Mouse (Mus musculus) forebrain, embryonic 15.5 days (tissue): ENCODE measurements around the gene Enox1. TPM values are rescaled to one million over a fixed set of nuclear protein-coding genes. Genes with fewer than 3 reads are reported as not detected.
A peak's percentile ranks its signal among the peaks of the same experiment; 100 is the strongest.

Source experiments
- ATAC-seq: fragments of 200-750 bp; cut with Nextera tagmentation; replicated peaks from 2 replicates; pipeline ENCODE4 v1.8.0; 2017; ENCODE audit warnings: mild to moderate bottlenecking, moderate TSS enrichment, moderate library complexity
- H3K27ac ChIP-seq: fragments of 300-500 bp; sonication (generic); replicated peaks from 2 replicates; pipeline ENCODE4 v1.5.1; 2015; ENCODE audit warnings: mild to moderate bottlenecking, inconsistent platforms
- H3K27me3 ChIP-seq: fragments of 300-500 bp; sonication (generic); 2 replicates; pipeline ENCODE4 v1.6.1; 2015; ENCODE audit warnings: inconsistent platforms
- H3K36me3 ChIP-seq: fragments of 300-500 bp; sonication (generic); 2 replicates; pipeline ENCODE4 v1.6.1; 2015; ENCODE audit warnings: mild to moderate bottlenecking, inconsistent platforms
- H3K4me1 ChIP-seq: fragments of 300-500 bp; sonication (generic); 2 replicates; pipeline ENCODE4 v1.6.1; 2015; ENCODE audit warnings: inconsistent platforms
- H3K4me2 ChIP-seq: fragments of 300-500 bp; sonication (generic); replicated peaks from 2 replicates; pipeline ENCODE4 v1.6.1; 2015; ENCODE audit warnings: mild to moderate bottlenecking, inconsistent platforms
- H3K4me3 ChIP-seq: fragments of 300-500 bp; sonication (generic); 2 replicates; pipeline ENCODE4 v1.5.1; 2015; ENCODE audit warnings: mild to moderate bottlenecking, inconsistent platforms
- H3K9ac ChIP-seq: fragments of 300-500 bp; sonication (generic); replicated peaks from 2 replicates; pipeline ENCODE4 v1.6.1; 2015; ENCODE audit warnings: mild to moderate bottlenecking, inconsistent platforms
- H3K9me3 ChIP-seq: fragments of 300-500 bp; sonication (generic); 2 replicates; pipeline ENCODE4 v1.6.1; 2016; ENCODE audit warnings: inconsistent platforms
- WGBS: fragments of 180-500 bp; shearing (Covaris S2); methylation state at CpG from one replicate; pipeline ENCODE4 v1.1.7; 2015; ENCODE audit warnings: mixed read lengths; 5-methylcytosine and 5-hydroxymethylcytosine counted together
- polyA plus RNA-seq: library from polyadenylated mRNA; unstranded; fragments of >200 nt; fragmentation: Nextera tagmentation; extraction: Ambion mirVana; gene quantifications from 2 replicates; pipeline ENCODE4 v1.2.1, GENCODE M21; 2015

Enox1 gene
- polyA plus RNA-seq, 1 experiment from 2014 or later: 67.5 TPM

DNA sequence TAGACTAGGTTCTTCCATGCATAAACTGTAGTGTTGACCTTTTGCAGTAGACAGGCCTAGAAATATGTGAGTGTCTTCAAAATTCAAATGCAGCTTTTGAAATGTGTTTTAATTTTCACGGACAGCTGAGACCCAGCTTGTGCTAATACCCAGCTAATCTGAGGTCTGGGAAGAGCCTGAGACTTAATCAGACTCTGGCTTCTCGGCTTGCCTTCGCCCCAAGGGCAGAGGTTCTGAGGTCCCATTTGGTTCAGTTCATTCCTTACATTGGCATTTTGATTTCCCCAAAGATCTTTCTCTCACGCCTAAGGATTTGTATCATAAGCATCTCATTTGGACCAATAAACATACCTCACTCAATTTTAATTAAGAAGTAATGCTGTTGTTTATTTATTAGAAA, 321.1 kb downstream of the Enox1 start:
- H3K36me3 ChIP-seq: no peaks in the 10 kb centered on the region
- 88% methylated on average over 4 of the region's 4 CpGs for WGBS
- no peak overlapping the region for H3K9ac ChIP-seq
- H3K27ac ChIP-seq: no peak overlapping the region
- H3K4me1 ChIP-seq: peaks cover 2% of the 10 kb centered on the region
- H3K4me2 ChIP-seq: no peak overlapping the region
- H3K27me3 ChIP-seq: no peaks in the 10 kb centered on the region
- no peak for ATAC-seq
- no peak overlapping the region for H3K4me3 ChIP-seq
- no peaks in the 10 kb centered on the region for H3K9me3 ChIP-seq

DNA sequence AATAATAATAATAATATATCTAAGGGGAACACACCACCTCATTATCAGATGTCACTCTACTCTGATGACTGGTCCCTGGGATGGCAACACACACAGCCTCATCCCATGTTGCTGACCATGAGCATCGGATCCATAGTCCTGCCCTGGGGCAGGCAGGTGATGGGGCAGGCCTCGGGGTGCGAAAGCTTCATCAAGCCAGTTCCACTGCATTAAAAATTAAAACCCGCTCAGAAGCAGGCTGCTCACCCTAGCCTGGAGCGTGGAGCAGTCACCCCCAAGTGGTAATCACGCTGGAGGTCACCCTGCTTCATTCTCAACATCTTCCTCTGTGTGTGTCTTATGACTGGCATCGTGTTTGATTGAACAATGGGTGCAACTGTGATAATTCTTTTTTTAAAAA, 321.6 kb downstream of the Enox1 start:
- Histone ChIP-seq H3K27me3 (no peaks in the 10 kb centered on the region), H3K36me3 (no peaks in the 10 kb centered on the region), H3K9me3 (no peaks in the 10 kb centered on the region), H3K4me2 (no peak overlapping the region), H3K9ac (no peak overlapping the region), H3K4me1 (peaks cover 2% of the 10 kb centered on the region), H3K4me3 (no peak overlapping the region), H3K27ac (peak overlapping the region; percentile 60)
- WGBS: 79% methylated on average over 7 of the region's 7 CpGs
- ATAC-seq: peak; percentile 29; the same call in 1 of the 2 replicates

DNA sequence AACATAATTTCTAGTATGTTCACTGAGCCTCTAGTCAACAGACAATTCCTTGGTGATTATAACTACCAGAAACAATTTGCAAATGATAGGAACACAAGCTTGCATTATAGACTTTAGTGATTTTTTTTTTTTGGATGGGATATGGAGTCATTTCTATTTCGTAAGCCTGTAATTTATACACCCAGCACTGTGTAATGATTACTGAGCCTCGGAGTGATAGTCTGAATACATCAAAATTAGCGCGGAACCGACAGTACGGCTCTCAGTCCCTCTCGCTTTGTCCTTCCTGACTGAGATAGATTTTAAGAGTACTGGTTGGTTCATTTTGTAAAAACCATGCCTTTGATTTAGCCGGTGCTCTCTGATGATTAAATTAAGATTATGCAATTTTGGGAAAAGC, 322.1 kb downstream of the Enox1 start:
- Histone ChIP-seq H3K27ac (0 out of 2 replicates have a peak overlapping the region, but pooled peaks have one; percentile 21), H3K4me1 (peaks cover 2% of the 10 kb centered on the region), H3K9ac (no peak overlapping the region), H3K4me2 (no peak overlapping the region), H3K4me3 (no peak overlapping the region), H3K27me3 (no peaks in the 10 kb centered on the region), H3K9me3 (no peaks in the 10 kb centered on the region), H3K36me3 (no peaks in the 10 kb centered on the region)
- ATAC-seq: peak; percentile 53; the same call in 1 of the 2 replicates
- 68% methylated on average over 8 of the region's 8 CpGs for WGBS

DNA sequence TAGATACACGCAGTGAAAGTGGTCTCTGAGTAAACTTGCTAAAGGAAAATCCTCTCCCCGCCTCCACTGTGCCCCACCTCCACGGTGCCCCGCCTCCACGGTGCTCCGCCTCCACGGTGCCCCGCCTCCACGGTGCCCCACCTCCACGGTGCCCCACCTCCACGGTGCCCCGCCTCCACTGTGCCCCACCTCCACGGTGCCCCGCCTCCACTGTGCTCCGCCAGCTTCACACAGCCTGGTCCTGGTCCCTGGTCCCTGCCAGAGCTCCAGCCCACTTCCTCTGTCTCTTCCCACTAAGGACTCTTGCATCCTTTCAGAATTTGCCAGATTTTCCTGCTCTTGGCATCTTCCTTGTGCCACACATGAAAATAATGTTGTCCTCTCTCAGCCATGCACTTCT, 326.5 kb downstream of the Enox1 start:
- H3K27ac ChIP-seq: no peak overlapping the region
- no peak for ATAC-seq
- WGBS: 49% methylated on average over 15 of the region's 15 CpGs
- no peak overlapping the region for H3K9ac ChIP-seq
- H3K4me2 ChIP-seq: no peak overlapping the region
- H3K4me1 ChIP-seq: peaks cover 6% of the 10 kb centered on the region; the same call in 1 of the 2 replicates
- H3K27me3 ChIP-seq: no peaks in the 10 kb centered on the region
- no peaks in the 10 kb centered on the region for H3K36me3 ChIP-seq
- H3K4me3 ChIP-seq: no peak overlapping the region
- no peaks in the 10 kb centered on the region for H3K9me3 ChIP-seq

DNA sequence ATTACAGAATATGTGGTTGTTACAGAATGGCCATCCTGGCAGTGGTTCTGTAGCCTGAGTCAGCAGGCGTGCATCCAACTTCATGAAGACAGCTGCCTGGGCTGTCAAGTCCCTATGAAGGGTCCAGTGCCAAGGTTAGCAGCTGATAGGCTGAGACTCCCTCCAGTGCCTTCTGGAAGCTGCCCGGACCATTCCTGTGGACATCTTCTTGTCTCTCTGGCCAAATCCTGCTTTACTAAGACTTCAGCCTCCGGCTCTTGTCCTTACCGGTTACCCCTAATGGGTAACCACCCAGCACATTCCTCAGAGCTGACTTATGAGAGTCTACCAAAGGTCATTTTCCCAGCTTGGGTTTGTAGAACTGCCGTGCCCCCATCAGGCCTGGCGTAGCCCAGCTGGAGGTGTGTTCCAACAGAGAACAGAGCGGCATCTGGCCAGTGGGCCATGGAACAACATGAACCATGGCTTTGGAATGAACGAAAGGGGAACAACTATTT, 328.4 kb downstream of the Enox1 start:
- Histone ChIP-seq H3K4me3 (no peak overlapping the region), H3K27ac (no peak overlapping the region)
- no peak for ATAC-seq

DNA sequence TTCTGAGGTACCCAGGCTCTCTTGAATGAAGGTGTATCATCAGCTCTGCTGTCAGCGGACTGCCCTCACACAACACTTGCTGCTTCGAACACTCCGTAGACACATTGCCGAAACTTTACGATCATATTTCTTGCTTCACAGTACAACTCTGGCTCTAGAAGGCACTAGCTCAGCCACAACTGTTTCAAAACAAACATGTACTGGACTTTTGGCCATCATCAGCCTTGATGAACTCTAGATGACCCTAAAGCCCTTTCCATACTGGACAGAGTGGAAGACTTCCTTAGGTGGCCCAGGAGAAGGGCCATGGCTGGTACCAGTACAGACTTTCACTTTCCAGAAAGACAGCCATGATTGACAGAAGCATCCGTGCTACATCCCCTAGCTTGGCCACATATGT, 334.1 kb downstream of the Enox1 start:
- H3K4me1 ChIP-seq: peaks cover 4% of the 10 kb centered on the region; the same call in 1 of the 2 replicates
- no peak overlapping the region for H3K27ac ChIP-seq
- ATAC-seq: no peak
- 0 out of 2 replicates have a peak, but pooled peaks cover 2% of the 10 kb centered on the region for H3K36me3 ChIP-seq
- H3K4me2 ChIP-seq: no peak overlapping the region
- H3K9ac ChIP-seq: no peak overlapping the region
- no peak overlapping the region for H3K4me3 ChIP-seq
- WGBS: 95% methylated on average over 6 of the region's 6 CpGs
- H3K9me3 ChIP-seq: no peaks in the 10 kb centered on the region
- H3K27me3 ChIP-seq: no peaks in the 10 kb centered on the region

More for the DNA sequence above, 328.4 kb downstream of the Enox1 start:
- H3K9ac ChIP-seq: no peak overlapping the region
- WGBS: 86% methylated on average over 8 of the region's 8 CpGs
- H3K4me2 ChIP-seq: no peak overlapping the region
- no peaks in the 10 kb centered on the region for H3K27me3 ChIP-seq
- peaks cover 4% of the 10 kb centered on the region; the same call in 1 of the 2 replicates for H3K4me1 ChIP-seq
- no peaks in the 10 kb centered on the region for H3K36me3 ChIP-seq
- no peaks in the 10 kb centered on the region for H3K9me3 ChIP-seq

DNA sequence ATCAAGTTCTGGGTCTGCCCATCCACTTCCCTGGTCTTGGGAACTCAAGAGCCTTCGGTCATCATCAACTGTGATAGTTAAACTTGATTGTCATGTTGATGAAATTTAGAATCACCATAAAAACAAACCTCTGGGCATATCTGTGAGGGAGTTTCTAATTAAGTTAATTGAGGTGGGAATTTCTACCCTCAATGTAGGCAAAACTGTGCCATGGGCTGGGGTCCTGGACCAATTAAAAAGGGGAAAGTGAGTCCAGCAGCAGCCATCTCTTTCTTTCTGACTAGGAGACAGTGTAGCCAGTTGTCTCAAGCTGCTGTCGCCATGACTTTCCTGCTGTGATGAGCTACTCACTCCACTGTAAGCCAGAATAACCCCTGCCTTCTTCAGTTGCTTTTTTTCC, 335.2 kb downstream of the Enox1 start:
- H3K9me3 ChIP-seq: no peaks in the 10 kb centered on the region
- no peaks in the 10 kb centered on the region for H3K27me3 ChIP-seq
- no peak overlapping the region for H3K4me2 ChIP-seq
- no peak overlapping the region for H3K27ac ChIP-seq
- peaks cover 4% of the 10 kb centered on the region; the same call in 1 of the 2 replicates for H3K4me1 ChIP-seq
- H3K36me3 ChIP-seq: 0 out of 2 replicates have a peak, but pooled peaks cover 2% of the 10 kb centered on the region
- 78% methylated on average over 2 of the region's 2 CpGs for WGBS
- ATAC-seq: no peak
- no peak overlapping the region for H3K4me3 ChIP-seq
- H3K9ac ChIP-seq: no peak overlapping the region

DNA sequence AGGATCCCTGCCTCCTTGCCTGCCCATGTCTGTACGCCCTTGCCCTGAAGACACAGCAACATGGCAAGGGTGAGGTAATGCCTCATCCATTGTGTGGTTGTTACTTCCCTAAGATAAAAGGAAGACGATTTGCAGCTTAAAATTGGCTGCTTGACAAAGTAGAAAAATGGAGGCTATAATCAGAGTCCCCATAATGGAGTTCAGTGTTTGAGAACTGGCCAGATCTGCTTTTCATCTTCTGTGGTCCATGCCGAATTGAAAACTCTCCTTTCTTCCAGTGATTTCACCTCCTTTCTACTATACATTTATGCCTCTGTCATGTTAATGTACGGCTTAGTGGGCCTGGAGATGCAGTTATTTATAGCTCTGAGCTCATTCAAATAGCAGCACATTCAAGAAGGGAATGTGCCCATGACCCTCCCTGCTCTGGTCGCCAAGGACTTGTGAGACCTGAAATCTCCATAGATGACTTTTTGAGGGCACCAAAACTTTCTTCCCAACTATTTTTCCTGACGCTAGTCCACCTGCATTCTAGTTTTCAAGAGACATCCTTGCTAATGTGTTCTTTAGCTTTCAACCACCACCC, 343.5 kb downstream of the Enox1 start:
- 22% methylated on average over 6 of the region's 6 CpGs for WGBS
- Histone ChIP-seq H3K4me2 (no peak overlapping the region), H3K36me3 (no peaks in the 10 kb centered on the region), H3K9me3 (no peaks in the 10 kb centered on the region), H3K27me3 (no peaks in the 10 kb centered on the region), H3K4me3 (no peak overlapping the region), H3K9ac (no peak overlapping the region), H3K4me1 (peaks cover 11% of the 10 kb centered on the region; the same call in 1 of the 2 replicates), H3K27ac (no peak overlapping the region)
- no peak for ATAC-seq

DNA sequence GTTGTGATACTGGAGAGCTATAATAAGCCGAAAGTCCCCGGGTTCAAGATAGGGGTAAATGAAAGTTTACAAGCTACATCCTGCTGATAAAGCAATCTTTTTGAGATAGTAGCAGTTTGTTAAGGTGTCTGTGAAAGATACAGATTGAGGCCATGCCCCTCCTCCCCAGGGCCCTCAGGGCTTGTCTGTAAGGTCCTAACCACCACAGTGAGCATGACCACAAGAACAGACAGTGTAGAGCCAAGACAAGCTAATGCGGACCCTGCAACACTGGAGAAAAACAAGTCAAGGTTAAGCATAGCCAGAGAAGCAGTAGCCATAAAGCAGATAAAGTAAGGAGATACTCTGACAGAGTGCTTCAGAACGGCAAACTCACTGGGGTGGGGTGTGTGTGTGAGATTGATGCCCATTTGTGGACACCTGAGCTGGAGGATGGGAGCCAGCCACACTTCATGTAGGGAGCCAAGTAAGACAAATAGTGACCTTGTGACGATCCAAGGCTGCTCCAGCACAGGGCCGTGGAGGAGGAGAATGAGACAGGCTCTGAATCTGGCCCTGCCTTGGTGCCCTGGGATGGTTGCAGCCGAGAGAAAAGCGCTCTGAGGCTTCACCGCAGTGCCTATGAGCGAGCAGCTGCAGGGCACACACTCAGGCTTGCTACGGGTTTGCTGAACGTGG, 348.0 kb downstream of the Enox1 start:
- Histone ChIP-seq H3K9me3 (no peaks in the 10 kb centered on the region), H3K36me3 (peaks cover 14% of the 10 kb centered on the region), H3K27ac (no peak overlapping the region), H3K4me3 (no peak overlapping the region), H3K4me1 (peaks cover 14% of the 10 kb centered on the region; the same call in 1 of the 2 replicates), H3K27me3 (no peaks in the 10 kb centered on the region), H3K9ac (no peak overlapping the region), H3K4me2 (no peak overlapping the region)
- ATAC-seq: 0 out of 2 replicates have a peak, but pooled peaks have one; percentile 32
- WGBS: 81% methylated on average over 12 of the region's 12 CpGs

DNA sequence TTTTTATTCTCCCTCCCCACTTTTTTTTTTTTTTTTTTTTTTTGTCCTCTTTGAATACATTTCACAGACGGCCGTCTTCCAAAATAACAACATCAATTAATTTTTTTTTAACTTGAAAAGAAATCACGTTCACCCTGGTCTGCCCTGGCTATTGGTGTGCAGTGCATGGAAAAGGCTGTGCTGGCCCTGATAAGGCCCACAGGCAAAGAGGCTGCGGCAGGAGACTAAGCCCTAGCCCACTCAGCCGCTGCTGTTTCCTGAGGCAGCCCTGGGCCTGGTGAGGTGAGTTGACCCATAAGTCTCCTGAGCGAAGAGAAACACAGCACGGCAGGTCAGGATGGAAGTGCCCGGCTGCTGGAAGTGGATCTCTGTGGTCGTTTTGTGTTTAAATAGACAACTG, 349.8 kb downstream of the Enox1 start:
- 0 out of 2 replicates have a peak, but pooled peaks cover 5% of the 10 kb centered on the region for H3K4me1 ChIP-seq
- no peak overlapping the region for H3K9ac ChIP-seq
- 27% methylated on average over 9 of the region's 9 CpGs for WGBS
- H3K4me3 ChIP-seq: no peak overlapping the region
- H3K27me3 ChIP-seq: no peaks in the 10 kb centered on the region
- peaks cover 14% of the 10 kb centered on the region for H3K36me3 ChIP-seq
- 0 out of 2 replicates have a peak, but pooled peaks have one; percentile 41 for ATAC-seq
- H3K4me2 ChIP-seq: no peak overlapping the region
- no peaks in the 10 kb centered on the region for H3K9me3 ChIP-seq
- peak overlapping the region; percentile 35; the same call in 1 of the 2 replicates for H3K27ac ChIP-seq

DNA sequence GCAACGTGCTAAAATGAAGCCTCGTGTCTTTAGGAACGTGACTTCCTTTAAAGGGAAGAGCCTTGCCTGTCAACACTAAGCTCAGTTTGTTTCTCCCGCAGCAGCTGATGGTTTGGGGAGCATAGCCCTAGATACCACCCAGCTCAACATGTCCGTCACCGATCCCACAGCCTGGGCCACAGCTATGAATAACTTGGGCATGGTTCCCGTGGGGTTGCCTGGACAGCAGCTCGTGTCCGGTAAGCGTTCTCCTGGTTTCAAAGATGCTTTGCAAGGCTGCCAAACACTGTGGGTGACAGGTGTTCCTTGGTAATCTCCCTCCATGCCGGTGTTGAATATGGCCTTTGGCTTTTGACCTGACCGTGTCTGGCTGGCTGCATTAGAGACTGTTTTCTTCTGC, 351.5 kb downstream of the Enox1 start:
- no peak overlapping the region for H3K27ac ChIP-seq
- H3K9ac ChIP-seq: no peak overlapping the region
- no peaks in the 10 kb centered on the region for H3K27me3 ChIP-seq
- H3K4me2 ChIP-seq: no peak overlapping the region
- peaks cover 14% of the 10 kb centered on the region for H3K36me3 ChIP-seq
- no peaks in the 10 kb centered on the region for H3K9me3 ChIP-seq
- no peak overlapping the region for H3K4me3 ChIP-seq
- WGBS: 85% methylated on average over 12 of the region's 12 CpGs
- H3K4me1 ChIP-seq: 0 out of 2 replicates have a peak, but pooled peaks cover 5% of the 10 kb centered on the region
- ATAC-seq: no peak

DNA sequence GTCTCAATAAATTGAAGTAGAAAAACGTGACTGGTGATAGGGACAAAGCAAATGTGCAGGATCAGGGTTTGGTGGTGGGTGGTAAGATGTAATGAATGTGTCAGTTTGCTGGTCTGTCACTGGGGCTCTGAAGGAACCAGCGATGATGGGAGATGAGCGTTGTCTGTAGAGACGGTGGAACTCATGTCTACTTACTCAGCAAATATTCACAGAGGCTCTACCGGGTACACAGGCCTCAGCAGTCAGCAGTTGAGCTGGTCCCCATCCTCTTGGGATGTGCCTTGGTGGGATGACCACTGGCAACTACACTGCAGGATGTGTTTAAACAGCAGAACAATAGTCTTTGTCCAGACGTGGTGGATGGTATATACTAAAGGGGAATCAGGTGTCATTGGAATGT, 352.5 kb downstream of the Enox1 start:
- H3K27ac ChIP-seq: no peak overlapping the region
- no peak for ATAC-seq
- no peak overlapping the region for H3K4me2 ChIP-seq
- 0 out of 2 replicates have a peak, but pooled peaks cover 5% of the 10 kb centered on the region for H3K4me1 ChIP-seq
- no peak overlapping the region for H3K9ac ChIP-seq
- H3K27me3 ChIP-seq: no peaks in the 10 kb centered on the region
- no peaks in the 10 kb centered on the region for H3K9me3 ChIP-seq
- 80% methylated on average over 6 of the region's 6 CpGs for WGBS
- peaks cover 14% of the 10 kb centered on the region for H3K36me3 ChIP-seq
- no peak overlapping the region for H3K4me3 ChIP-seq
